10 mouse cellular contexts compared by ENCODE assay signal in the genomic region with DNA sequence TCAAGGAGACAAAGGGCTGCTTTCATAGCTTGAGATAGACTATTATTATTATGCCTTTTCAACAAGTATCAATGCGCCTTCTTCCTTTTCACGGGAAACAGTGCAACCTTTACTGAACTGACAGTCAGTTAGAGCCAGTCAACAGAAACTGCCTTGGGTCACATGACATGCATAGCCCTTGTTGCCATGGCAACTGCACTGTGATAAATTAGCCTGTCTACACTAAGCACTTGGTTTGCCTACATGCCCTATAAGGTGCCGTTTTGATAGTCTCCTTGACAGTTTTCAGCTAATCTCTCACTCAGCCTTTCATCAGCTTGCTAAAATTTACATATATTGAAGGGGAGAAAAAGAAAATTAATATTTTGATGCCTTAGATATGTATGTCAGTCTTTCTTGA.
DNase-seq lines count a peak whose midpoint lies in the region; ATAC-seq and TF ChIP-seq lines count a peak whose summit lies in the region.
"Had no signal": no experiment of that assay in that cellular context is flagged by ENCODE, and none has a peak within 500 bp of the region (broad histone marks: within the 10 kb centered on the region; RNA-seq: fewer than 3 reads in every experiment).

No protein-coding gene starts in this region.

- H3K36me3 ChIP-seq in liver, postnatal 0 days (replicated peaks; ENCODE audit: insufficient read depth, low read length), result no peaks in the 10 kb centered on the region
- no peaks in the 10 kb centered on the region for H3K36me3 ChIP-seq in forebrain, embryonic 11.5 days (ENCODE audit: control insufficient read depth, insufficient read depth, low read length)
- H3K36me3 ChIP-seq in heart, embryonic 11.5 days (ENCODE audit: control insufficient read depth, insufficient read depth, low read length), result no peaks in the 10 kb centered on the region
- H3K36me3 ChIP-seq: G1E had no signal

- DNase-seq in liver, result peak; percentile 2
- DNase-seq in liver, postnatal 0 days, result no peak
- DNase-seq in forebrain, embryonic 11.5 days (ENCODE audit: low spot score), result peak; percentile 51
- DNase-seq in left cerebral cortex, postnatal 14 days (ENCODE audit: low spot score in 2 of 2), result peak; percentile 63 to 79
- DNase-seq in right cerebral cortex, postnatal 14 days, result peak; percentile 52
- no peak for DNase-seq in lung, postnatal 10 days
- no peak for DNase-seq in gastrocnemius, postnatal 25 days

- H3K27me3 ChIP-seq in liver, postnatal 0 days (ENCODE audit: insufficient read depth, low read length), result no peaks in the 10 kb centered on the region
- no peaks in the 10 kb centered on the region for H3K27me3 ChIP-seq in forebrain, embryonic 11.5 days (ENCODE audit: control insufficient read depth, insufficient read depth, low read length)
- H3K27me3 ChIP-seq in heart, embryonic 11.5 days (ENCODE audit: control insufficient read depth, insufficient read depth, low read length), result no peaks in the 10 kb centered on the region
- H3K27me3 ChIP-seq: megakaryocyte, embryonic 14.5 days had no signal

- no peak for TF ChIP-seq CTCF in liver, postnatal 0 days (IDR thresholded peaks at IDR 0.05; ENCODE audit: low read depth)

- 61% methylated on average over 3 of the region's 3 CpGs for WGBS in liver, postnatal 0 days (ENCODE audit: insufficient replicate concordance)
- 52% methylated on average over 3 of the region's 3 CpGs for WGBS in forebrain, embryonic 11.5 days
- WGBS in heart, embryonic 11.5 days (ENCODE audit: insufficient replicate concordance), result 39% methylated on average over 3 of the region's 3 CpGs

- H3K4me1 ChIP-seq in liver, postnatal 0 days (ENCODE audit: insufficient read depth), result no peaks in the 10 kb centered on the region
- H3K4me1 ChIP-seq in forebrain, embryonic 11.5 days (replicated peaks; ENCODE audit: control insufficient read depth, insufficient read depth, low read length), result no peaks in the 10 kb centered on the region
- H3K4me1 ChIP-seq in heart, embryonic 11.5 days (ENCODE audit: control insufficient read depth, insufficient read depth, low read length), result no peaks in the 10 kb centered on the region
- H3K4me1 ChIP-seq: megakaryocyte, embryonic 14.5 days had no signal

- no peak for ATAC-seq in liver, postnatal 0 days
- ATAC-seq in forebrain, embryonic 11.5 days (replicated peaks; ENCODE audit: low FRiP score), result peak; percentile 93
- no peak; the same call in 1 of the 2 replicates for ATAC-seq in heart, embryonic 11.5 days (replicated peaks; ENCODE audit: insufficient number of reproducible peaks, low FRiP score, low TSS enrichment)

- H3K9me3 ChIP-seq in liver, postnatal 0 days (ENCODE audit: low read length), result no peaks in the 10 kb centered on the region
- H3K9me3 ChIP-seq in forebrain, embryonic 11.5 days (ENCODE audit: control insufficient read depth, low read length), result no peaks in the 10 kb centered on the region
- H3K9me3 ChIP-seq in heart, embryonic 11.5 days (replicated peaks; ENCODE audit: control insufficient read depth, low read length), result no peaks in the 10 kb centered on the region
- H3K9me3 ChIP-seq: G1E; megakaryocyte, embryonic 14.5 days had no signal

- TF ChIP-seq EP300 in liver, postnatal 0 days (IDR thresholded peaks at IDR 0.05; ENCODE audit: low read depth), result no peak

- H3K27ac ChIP-seq in liver, postnatal 0 days (ENCODE audit: low read depth), result no peak overlapping the region
- H3K27ac ChIP-seq in forebrain, embryonic 11.5 days (ENCODE audit: low read depth, low read length), result no peak overlapping the region
- no peak overlapping the region for H3K27ac ChIP-seq in heart, embryonic 11.5 days (ENCODE audit: low read depth, low read length)

- no peak overlapping the region for H3K4me3 ChIP-seq in liver, postnatal 0 days (ENCODE audit: low read depth, low read length)
- H3K4me3 ChIP-seq in forebrain, embryonic 11.5 days (ENCODE audit: low read depth, low read length), result no peak overlapping the region
- no peak overlapping the region for H3K4me3 ChIP-seq in heart, embryonic 11.5 days (ENCODE audit: low read depth, low read length)
- H3K4me3 ChIP-seq: megakaryocyte, embryonic 14.5 days had no signal

- no peak overlapping the region for H3K9ac ChIP-seq in liver, postnatal 0 days (replicated peaks)
- H3K9ac ChIP-seq in forebrain, embryonic 11.5 days (ENCODE audit: low read length), result no peak overlapping the region
- H3K9ac ChIP-seq in heart, embryonic 11.5 days (ENCODE audit: low read depth, low read length), result no peak overlapping the region

- intact Hi-C loops in left cerebral cortex, postnatal 14 days (cut with DNase I), result no loop called here

- H3K4me2 ChIP-seq in liver, postnatal 0 days (ENCODE audit: low read depth, low read length), result no peak overlapping the region
- no peak overlapping the region for H3K4me2 ChIP-seq in forebrain, embryonic 11.5 days (ENCODE audit: low read depth, low read length, severe bottlenecking)
- H3K4me2 ChIP-seq in heart, embryonic 11.5 days, result no peak overlapping the region

Comparison
In these comparisons a context has a peak if more than half of its experiments do, and no peak if none do; other contexts are left out.
1. DNase-seq: peak in liver (single experiment), forebrain, embryonic 11.5 days (single experiment), left cerebral cortex, postnatal 14 days (2 of 2) and right cerebral cortex, postnatal 14 days (single experiment); none in liver, postnatal 0 days (single experiment), lung, postnatal 10 days (single experiment) and gastrocnemius, postnatal 25 days (single experiment).